8 mouse cellular contexts compared by ENCODE assay signal in genomic region chr2:74300885-74301451, GRCm38 (mm10).
A peak's percentile ranks its signal among the peaks of the same experiment; 100 is the strongest.
DNase-seq lines count a peak whose midpoint lies in the region; ATAC-seq and TF ChIP-seq lines count a peak whose summit lies in the region.

No protein-coding gene starts in this region.

- no peak for TF ChIP-seq CTCF in liver, postnatal 0 days (IDR thresholded peaks at IDR 0.05; ENCODE audit: low read depth)

- peak overlapping the region; percentile 50 for H3K4me2 ChIP-seq in forebrain, embryonic 14.5 days (ENCODE audit: low read length)
- H3K4me2 ChIP-seq in liver, postnatal 0 days (ENCODE audit: low read depth, low read length), result peak overlapping the region; percentile 45; the same call in 1 of the 2 replicates

- peak overlapping the region; percentile 27 for H3K4me3 ChIP-seq in forebrain, embryonic 14.5 days (ENCODE audit: low read depth, low read length)
- no peak overlapping the region for H3K4me3 ChIP-seq in liver, postnatal 0 days (ENCODE audit: low read depth, low read length)

- no peak for TF ChIP-seq EP300 in liver, postnatal 0 days (IDR thresholded peaks at IDR 0.05; ENCODE audit: low read depth)

- no peak overlapping the region for H3K9ac ChIP-seq in forebrain, embryonic 14.5 days (ENCODE audit: low read length)
- H3K9ac ChIP-seq in liver, postnatal 0 days (replicated peaks), result no peak overlapping the region

- H3K27ac ChIP-seq in forebrain, embryonic 14.5 days (ENCODE audit: low read depth, low read length), result no peak overlapping the region
- no peak overlapping the region for H3K27ac ChIP-seq in liver, postnatal 0 days (ENCODE audit: low read depth)

- peaks cover 4% of the 10 kb centered on the region; the same call in 1 of the 2 replicates for H3K27me3 ChIP-seq in forebrain, embryonic 14.5 days (replicated peaks; ENCODE audit: control insufficient read depth, insufficient read depth, low read length)
- peaks cover 11% of the 10 kb centered on the region for H3K27me3 ChIP-seq in liver, postnatal 0 days (ENCODE audit: insufficient read depth, low read length)

- WGBS in forebrain, embryonic 14.5 days, result 14% methylated on average over 9 of the region's 9 CpGs
- 19% methylated on average over 9 of the region's 9 CpGs for WGBS in liver, postnatal 0 days (ENCODE audit: insufficient replicate concordance)

- DNase-seq in frontal cortex, postnatal 10 days (ENCODE audit: low spot score in 2 of 2), result no peak
- DNase-seq in 416B (ENCODE audit: low read depth), result peak; percentile 29
- DNase-seq in forebrain, embryonic 14.5 days (ENCODE audit: low spot score), result no peak
- DNase-seq in liver, postnatal 0 days, result no peak
- no peak for DNase-seq in layer of hippocampus, postnatal 14 days (ENCODE audit: low spot score in 2 of 2)
- no peak for DNase-seq in cerebellum, adult 11 months
- DNase-seq in thymus, postnatal 36 days, result no peak

- no peaks in the 10 kb centered on the region for H3K36me3 ChIP-seq in forebrain, embryonic 14.5 days (ENCODE audit: control insufficient read depth, insufficient read depth, low read length)
- no peaks in the 10 kb centered on the region for H3K36me3 ChIP-seq in liver, postnatal 0 days (replicated peaks; ENCODE audit: insufficient read depth, low read length)

- no peaks in the 10 kb centered on the region for H3K9me3 ChIP-seq in forebrain, embryonic 14.5 days (replicated peaks; ENCODE audit: control insufficient read depth, low read length)
- no peaks in the 10 kb centered on the region for H3K9me3 ChIP-seq in liver, postnatal 0 days (ENCODE audit: low read length)

- ATAC-seq in frontal cortex, adult (ENCODE audit: low TSS enrichment), result peak; percentile 24; the same call in 1 of the 2 replicates
- no peak for ATAC-seq in forebrain, embryonic 14.5 days
- ATAC-seq in liver, postnatal 0 days, result no peak

- H3K4me1 ChIP-seq in forebrain, embryonic 14.5 days (ENCODE audit: control insufficient read depth, insufficient read depth, low read length), result peaks cover 3% of the 10 kb centered on the region; the same call in 1 of the 2 replicates
- no peaks in the 10 kb centered on the region for H3K4me1 ChIP-seq in liver, postnatal 0 days (ENCODE audit: insufficient read depth)
